Mouse (Mus musculus) heart, embryonic 10.5 days (tissue): Measurements from ENCODE around the gene Kti12. TPM values are rescaled to one million over a fixed set of nuclear protein-coding genes. Genes with fewer than 3 reads are reported as not detected.

Experiments used
- DNase-seq: peaks from one replicate; pipeline ENCODE4 v3.0.0-alpha.2; 2017; ENCODE audit warnings: low spot score
- H3K27ac ChIP-seq: fragments of 300-500 bp; sonication (generic); 2 replicates; pipeline ENCODE4 v1.5.1; 2016; ENCODE audit warnings: mild to moderate bottlenecking
- H3K27me3 ChIP-seq: fragments of 300-500 bp; sonication (generic); 2 replicates; pipeline ENCODE4 v1.6.1; 2016; ENCODE audit warnings: mild to moderate bottlenecking; ENCODE audit not compliant: poor library complexity, insufficient read depth, severe bottlenecking
- H3K36me3 ChIP-seq: fragments of 300-500 bp; sonication (generic); 2 replicates; pipeline ENCODE4 v1.6.1; 2016; ENCODE audit warnings: mild to moderate bottlenecking, moderate library complexity
- H3K4me1 ChIP-seq: fragments of 300-500 bp; sonication (generic); 2 replicates; pipeline ENCODE4 v1.6.1; 2016; ENCODE audit warnings: mild to moderate bottlenecking
- H3K4me3 ChIP-seq: fragments of 300-500 bp; sonication (generic); 2 replicates; pipeline ENCODE4 v1.5.1; 2016; ENCODE audit warnings: mild to moderate bottlenecking, moderate library complexity
- H3K9me3 ChIP-seq: fragments of 300-500 bp; sonication (generic); 2 replicates; pipeline ENCODE4 v1.6.1; 2016; ENCODE audit warnings: mild to moderate bottlenecking, moderate library complexity
- WGBS: fragments of 180-500 bp; shearing (Covaris S2); methylation state at CpG from one replicate; pipeline ENCODE4 v1.1.7; 2016; 5-methylcytosine and 5-hydroxymethylcytosine counted together
- polyA plus RNA-seq: library from polyadenylated mRNA; unstranded; fragments of >200 nt; fragmentation: Nextera tagmentation; extraction: Ambion mirVana; gene quantifications from 2 replicates; pipeline ENCODE4 v1.2.1, GENCODE M21; 2016

Kti12 gene
- polyA plus RNA-seq, 1 experiment from 2014 or later = 57.3 TPM

DNA sequence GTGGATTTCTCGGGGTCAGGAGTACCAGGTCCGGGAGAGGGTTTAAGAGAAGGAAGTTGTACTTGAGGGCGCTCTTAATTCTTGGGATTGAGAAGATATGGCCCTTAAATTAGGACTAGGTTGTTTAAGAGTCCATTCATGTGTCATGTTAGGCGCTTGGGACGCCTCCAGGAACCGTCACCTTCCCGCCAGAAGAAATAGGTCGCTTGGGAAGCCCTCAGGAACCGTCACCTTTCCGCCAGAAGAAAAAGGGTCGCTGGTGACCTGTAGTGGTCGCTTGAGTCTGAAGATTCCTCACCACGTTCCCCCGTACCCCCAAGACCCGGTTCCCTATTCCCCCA lies 12.6 kb upstream of the Kti12 start:
- WGBS = 1% methylated on average over 15 of the region's 15 CpGs
- H3K36me3 ChIP-seq = peaks cover 4% of the 10 kb centered on the region
- peaks cover 29% of the 10 kb centered on the region for H3K4me1 ChIP-seq
- H3K27ac ChIP-seq = peak overlapping the region; percentile 100
- H3K9me3 ChIP-seq = no peaks in the 10 kb centered on the region
- H3K4me3 ChIP-seq = peak overlapping the region; percentile 99
- H3K27me3 ChIP-seq = no peaks in the 10 kb centered on the region
- no peak for DNase-seq

GRCm38 (mm10) chr4:108835496-108835895 lies 12.1 kb upstream of the Kti12 start:
- DNase-seq = no peak
- 68% methylated on average over 3 of the region's 3 CpGs for WGBS
- peak overlapping the region; percentile 99 for H3K4me3 ChIP-seq
- H3K4me1 ChIP-seq = peaks cover 29% of the 10 kb centered on the region
- H3K9me3 ChIP-seq = no peaks in the 10 kb centered on the region
- peaks cover 3% of the 10 kb centered on the region for H3K36me3 ChIP-seq
- H3K27me3 ChIP-seq = no peaks in the 10 kb centered on the region
- peak overlapping the region; percentile 100 for H3K27ac ChIP-seq

DNA sequence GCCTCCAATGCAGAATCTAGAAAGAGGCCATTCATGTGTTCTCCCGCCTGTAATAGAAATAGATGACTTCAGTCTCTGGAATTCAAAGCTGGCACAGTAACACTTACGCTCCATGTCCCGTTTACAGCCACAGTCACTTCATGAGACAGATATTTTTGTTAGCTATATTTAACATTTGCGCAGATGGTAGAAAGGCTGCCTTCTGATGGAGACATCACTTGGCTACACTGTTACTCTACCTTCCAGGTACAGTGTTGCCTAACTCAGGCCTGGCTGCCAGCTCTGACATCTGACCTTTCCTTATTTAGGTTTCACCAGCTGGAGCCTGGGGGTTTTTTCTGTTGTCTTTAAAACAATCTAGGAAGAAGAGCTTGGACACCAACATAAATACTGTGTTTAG lies 9.6 kb upstream of the Kti12 start:
- no peak overlapping the region for H3K27ac ChIP-seq
- peaks cover 20% of the 10 kb centered on the region for H3K4me1 ChIP-seq
- no peak overlapping the region for H3K4me3 ChIP-seq
- no peaks in the 10 kb centered on the region for H3K9me3 ChIP-seq
- H3K36me3 ChIP-seq = peaks cover 12% of the 10 kb centered on the region
- DNase-seq = no peak
- WGBS = 64% methylated on average over 4 of the region's 4 CpGs
- H3K27me3 ChIP-seq = no peaks in the 10 kb centered on the region

DNA sequence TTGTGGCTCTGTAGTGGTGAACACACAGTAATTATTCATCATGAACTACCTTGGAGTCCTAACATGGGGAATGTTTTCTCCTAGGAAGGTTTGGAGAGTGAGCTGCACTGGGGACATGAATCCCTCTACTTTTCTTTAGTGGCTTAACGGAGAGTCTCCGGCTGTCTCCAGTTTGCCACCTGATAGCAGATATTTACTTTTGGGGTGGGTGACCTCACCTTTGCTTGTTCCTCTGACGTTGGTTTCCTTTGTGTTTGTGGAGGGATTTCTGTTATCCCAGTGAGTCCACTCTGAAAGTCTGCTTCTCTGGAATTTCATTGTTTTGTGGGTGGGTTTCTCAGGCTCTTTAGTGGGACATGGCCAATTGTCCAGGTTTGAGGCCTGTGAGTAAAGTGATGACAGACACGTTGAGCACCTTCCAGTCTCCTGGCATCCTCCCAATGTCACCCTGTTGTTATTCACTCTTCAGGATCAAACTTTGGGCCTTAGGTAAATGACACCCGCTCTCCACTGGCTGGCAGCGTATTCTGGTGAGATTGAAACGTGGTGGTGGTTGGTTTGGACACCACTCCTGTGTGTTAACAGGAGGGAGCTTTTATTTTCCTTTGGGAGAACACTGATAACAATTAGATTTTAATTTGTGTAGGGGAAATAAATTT lies 5.5 kb upstream of the Kti12 start:
- DNase-seq = no peak
- no peaks in the 10 kb centered on the region for H3K9me3 ChIP-seq
- H3K4me3 ChIP-seq = no peak overlapping the region
- peaks cover 12% of the 10 kb centered on the region for H3K36me3 ChIP-seq
- no peak overlapping the region for H3K27ac ChIP-seq
- no peaks in the 10 kb centered on the region for H3K27me3 ChIP-seq
- peaks cover 10% of the 10 kb centered on the region for H3K4me1 ChIP-seq
- 76% methylated on average over 7 of the region's 7 CpGs for WGBS

GRCm38 (mm10) chr4:108843336-108843735 lies 4.2 kb upstream of the Kti12 start:
- DNase-seq = no peak
- Histone ChIP-seq H3K4me3 (no peak overlapping the region), H3K27ac (no peak overlapping the region), H3K36me3 (peaks cover 12% of the 10 kb centered on the region), H3K4me1 (peaks cover 4% of the 10 kb centered on the region; the same call in 1 of the 2 replicates), H3K9me3 (no peaks in the 10 kb centered on the region), H3K27me3 (no peaks in the 10 kb centered on the region)

DNA sequence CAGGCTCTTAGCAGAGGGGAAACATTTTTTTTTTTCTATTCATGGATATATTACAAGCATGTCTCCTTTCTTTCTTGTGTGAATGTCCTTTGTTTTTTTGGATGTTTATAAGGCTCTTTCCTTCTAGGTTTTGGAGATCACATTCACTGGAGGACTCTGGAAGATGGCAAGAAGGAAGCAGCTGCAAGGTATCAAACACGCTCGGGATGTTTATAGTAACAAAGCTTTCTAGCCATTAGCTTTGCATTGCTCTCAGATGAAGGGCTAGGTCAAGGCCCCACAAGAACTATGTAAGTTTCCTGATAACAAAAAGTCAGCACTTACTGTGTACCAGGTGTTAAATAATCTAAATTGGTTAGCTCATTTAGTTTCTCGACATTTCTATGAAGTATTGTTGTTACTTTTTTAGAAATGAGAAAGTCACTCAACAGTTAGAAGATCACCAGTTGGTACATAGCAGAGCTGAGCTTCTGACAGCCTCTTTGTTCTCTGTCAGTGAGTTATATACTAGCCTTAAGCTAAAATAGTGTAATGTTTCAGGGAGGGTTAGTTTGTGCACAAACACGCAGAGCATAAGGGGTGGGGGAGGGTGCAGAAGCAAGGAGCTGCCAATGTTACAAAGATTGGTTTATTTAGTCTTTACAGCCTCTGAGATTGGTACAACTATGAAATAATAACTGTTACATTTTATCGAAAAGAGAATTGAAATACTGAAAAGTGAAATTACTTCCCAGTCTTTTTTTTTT lies 1.6 kb upstream of the Kti12 start:
- Histone ChIP-seq H3K27ac (no peak overlapping the region), H3K36me3 (peaks cover 8% of the 10 kb centered on the region; the same call in 1 of the 2 replicates), H3K27me3 (no peaks in the 10 kb centered on the region), H3K4me1 (peaks cover 18% of the 10 kb centered on the region), H3K9me3 (no peaks in the 10 kb centered on the region), H3K4me3 (no peak overlapping the region)
- no peak for DNase-seq
- 91% methylated on average over 5 of the region's 5 CpGs for WGBS

GRCm38 (mm10) chr4:108848505-108848848 lies 892 bp downstream of the Kti12 start, which contains the start of gene A730015C16Rik:
Gene A730015C16Rik, minus strand, starts transcription at chr4:108848619.
- WGBS = 8% methylated on average over 20 of the region's 20 CpGs
- DNase-seq = peak; percentile 78
- Histone ChIP-seq H3K36me3 (peaks cover 12% of the 10 kb centered on the region; the same call in 1 of the 2 replicates), H3K27me3 (no peaks in the 10 kb centered on the region), H3K9me3 (no peaks in the 10 kb centered on the region), H3K27ac (peak within 1 kb of the TSS; percentile 87), H3K4me3 (peak within 1 kb of the TSS; percentile 84), H3K4me1 (peaks cover 18% of the 10 kb centered on the region)

DNA sequence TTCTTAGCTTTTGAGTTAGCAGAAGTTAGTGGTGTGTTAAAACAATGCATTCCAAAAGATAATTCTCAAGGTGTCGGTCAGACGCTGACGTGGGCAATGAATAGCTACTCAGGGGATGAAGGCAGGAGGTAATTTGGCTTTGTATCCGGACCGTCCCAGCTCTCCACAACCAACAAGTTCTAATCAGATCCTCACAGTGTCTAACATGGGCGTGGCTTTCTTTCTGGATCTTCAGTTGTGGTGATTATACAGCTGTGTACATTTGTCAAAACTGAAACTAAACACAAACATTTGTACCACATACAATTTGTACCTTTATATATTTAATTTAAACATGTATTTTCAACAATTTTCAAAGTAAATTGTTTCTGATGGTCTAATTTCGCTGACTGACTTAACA lies 19.2 kb downstream of the Kti12 start:
- H3K9me3 ChIP-seq = no peaks in the 10 kb centered on the region
- H3K27ac ChIP-seq = no peak overlapping the region
- DNase-seq = no peak
- WGBS = 70% methylated on average over 7 of the region's 7 CpGs
- no peaks in the 10 kb centered on the region for H3K27me3 ChIP-seq
- peaks cover 20% of the 10 kb centered on the region for H3K36me3 ChIP-seq
- no peaks in the 10 kb centered on the region for H3K4me1 ChIP-seq
- H3K4me3 ChIP-seq = no peak overlapping the region

DNA sequence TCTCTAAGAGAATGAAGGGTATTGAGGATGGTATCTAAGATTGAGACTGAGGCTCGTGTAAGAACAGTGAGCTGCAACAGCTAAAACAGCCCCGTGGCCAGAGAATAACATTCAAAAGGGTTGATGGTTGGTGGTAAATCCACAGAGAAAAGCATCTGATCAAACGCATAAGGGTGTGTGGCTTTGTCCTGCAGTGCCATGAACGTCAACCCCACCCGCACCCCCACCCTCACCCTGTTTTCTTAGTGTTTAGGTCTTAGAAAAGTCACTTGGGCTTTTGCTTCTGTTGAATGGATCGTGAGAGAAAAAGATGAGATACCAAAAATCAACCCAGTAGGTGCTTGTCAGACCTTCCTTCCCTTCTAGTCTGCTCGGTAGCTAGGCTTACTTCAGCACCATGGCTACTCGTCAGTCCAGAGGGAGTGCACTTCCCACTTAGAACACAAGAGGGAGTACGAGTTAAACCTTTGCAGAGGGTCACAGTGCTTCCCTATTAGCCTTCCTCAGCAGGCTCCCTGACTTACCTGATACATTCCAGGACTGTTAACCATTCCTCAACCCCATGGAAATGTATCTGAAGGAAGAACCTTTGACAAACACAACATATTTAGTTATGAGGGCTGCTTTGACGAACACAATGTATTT lies 22.3 kb downstream of the Kti12 start:
- H3K9me3 ChIP-seq = no peaks in the 10 kb centered on the region
- H3K27me3 ChIP-seq = no peaks in the 10 kb centered on the region
- H3K36me3 ChIP-seq = no peaks in the 10 kb centered on the region
- no peak overlapping the region for H3K27ac ChIP-seq
- WGBS = 33% methylated on average over 10 of the region's 10 CpGs
- no peak overlapping the region for H3K4me3 ChIP-seq
- peak; percentile 83 for DNase-seq
- H3K4me1 ChIP-seq = no peaks in the 10 kb centered on the region

DNA sequence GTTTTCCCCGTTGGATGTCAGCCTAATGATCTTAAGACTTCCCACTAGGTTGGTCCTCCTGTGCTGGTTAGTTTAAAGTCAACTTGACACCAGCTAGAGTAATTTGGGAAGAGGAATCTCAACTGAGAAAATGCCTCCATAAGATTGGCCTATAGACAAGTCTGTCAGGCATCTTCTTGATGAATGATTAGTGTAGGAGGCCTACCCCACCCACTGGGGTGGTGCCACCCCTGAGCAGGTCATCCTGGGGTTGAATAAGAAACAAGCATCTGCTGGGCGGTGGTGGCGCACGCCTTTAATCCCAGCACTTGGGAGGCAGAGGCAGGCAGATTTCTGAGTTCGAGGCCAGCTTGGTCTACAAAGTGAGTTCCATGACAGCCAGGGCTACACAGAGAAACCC lies 26.2 kb downstream of the Kti12 start:
- 0 out of 2 replicates have a peak, but pooled peaks cover 3% of the 10 kb centered on the region for H3K4me1 ChIP-seq
- no peaks in the 10 kb centered on the region for H3K27me3 ChIP-seq
- H3K36me3 ChIP-seq = no peaks in the 10 kb centered on the region
- H3K27ac ChIP-seq = no peak overlapping the region
- no peaks in the 10 kb centered on the region for H3K9me3 ChIP-seq
- DNase-seq = no peak
- H3K4me3 ChIP-seq = no peak overlapping the region
- WGBS = 84% methylated on average over 5 of the region's 5 CpGs

DNA sequence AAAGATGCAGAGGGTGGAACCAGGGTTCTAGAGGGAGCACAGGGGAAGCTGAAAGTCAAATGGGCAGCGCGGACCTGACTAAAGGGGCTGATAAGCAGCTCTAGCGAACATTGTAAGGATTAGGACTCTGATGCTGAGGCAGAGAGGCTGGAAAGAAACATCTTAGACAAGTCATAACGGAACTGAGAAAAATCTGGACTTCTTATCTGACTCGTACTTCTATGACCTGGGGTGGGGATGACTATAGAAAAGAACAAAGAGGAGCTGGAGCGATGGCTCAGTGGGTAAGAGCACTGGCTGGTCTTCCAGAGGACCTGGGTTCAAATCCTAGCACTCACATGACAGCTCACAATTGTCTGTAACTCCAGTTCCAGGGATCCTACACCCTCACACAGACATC lies 30.3 kb downstream of the Kti12 start:
- Histone ChIP-seq H3K27ac (no peak overlapping the region), H3K27me3 (peaks cover 11% of the 10 kb centered on the region; the same call in 1 of the 2 replicates), H3K4me3 (no peak overlapping the region), H3K4me1 (peaks cover 13% of the 10 kb centered on the region), H3K9me3 (no peaks in the 10 kb centered on the region), H3K36me3 (no peaks in the 10 kb centered on the region)
- DNase-seq = no peak
- WGBS = 76% methylated on average over 6 of the region's 6 CpGs

GRCm38 (mm10) chr4:108878963-108879822 lies 31.6 kb downstream of the Kti12 start, which contains the start of gene Rab3b:
Gene Rab3b, plus strand, starts transcription at chr4:108879063.
- peak within 1 kb of the TSS; percentile 72 for H3K27ac ChIP-seq
- peaks cover 11% of the 10 kb centered on the region; the same call in 1 of the 2 replicates for H3K27me3 ChIP-seq
- under 1% methylated on average over 46 of the region's 46 CpGs for WGBS
- no peaks in the 10 kb centered on the region for H3K9me3 ChIP-seq
- DNase-seq = peak; percentile 93
- peak within 1 kb of the TSS; percentile 63 for H3K4me3 ChIP-seq
- H3K36me3 ChIP-seq = no peaks in the 10 kb centered on the region
- H3K4me1 ChIP-seq = peaks cover 16% of the 10 kb centered on the region
